Mouse (Mus musculus): ENCODE results near the gene Angptl1.

Gene Angptl1

GRCm38 (mm10) chr1:156838177-156838576 is at the start of gene Angptl1:
Gene Angptl1 (plus strand): TSS chr1:156838562.
- no peak for DNase-seq

- no peak for DNase-seq
Measured at GRCm38 (mm10) chr1:156789844-156790490, 48.4 kb upstream of the Angptl1 start.

- DNase-seq, result no peak
Measured at GRCm38 (mm10) chr1:156796251-156796650, 42.1 kb upstream of the Angptl1 start.

- no peak for DNase-seq
Measured at GRCm38 (mm10) chr1:156801276-156801675, 37.1 kb upstream of the Angptl1 start.

GRCm38 (mm10) chr1:156808332-156808731 is 30.0 kb upstream of the Angptl1 start:
- DNase-seq, result peak; percentile 10

GRCm38 (mm10) chr1:156811928-156812327 is 26.4 kb upstream of the Angptl1 start:
- no peak for DNase-seq

- DNase-seq, result no peak
Measured at GRCm38 (mm10) chr1:156812716-156813115, 25.6 kb upstream of the Angptl1 start.

- no peak for DNase-seq
Measured at GRCm38 (mm10) chr1:156813485-156813884, 24.9 kb upstream of the Angptl1 start.

- no peak for DNase-seq
Measured at GRCm38 (mm10) chr1:156819236-156819635, 19.1 kb upstream of the Angptl1 start.

GRCm38 (mm10) chr1:156838695-156839094 is 333 bp downstream of the Angptl1 start:
- peak; percentile 26 for DNase-seq

GRCm38 (mm10) chr1:156841625-156842339 is 3.4 kb downstream of the Angptl1 start:
- DNase-seq, result peak; percentile 20

- no peak for DNase-seq
Measured at GRCm38 (mm10) chr1:156847098-156847497, 8.7 kb downstream of the Angptl1 start.

- DNase-seq, result no peak
Measured at GRCm38 (mm10) chr1:156852409-156852808, 14.0 kb downstream of the Angptl1 start.

- DNase-seq, result no peak
Measured at GRCm38 (mm10) chr1:156852872-156853271, 14.5 kb downstream of the Angptl1 start.

- no peak for DNase-seq
Measured at GRCm38 (mm10) chr1:156854558-156854957, 16.2 kb downstream of the Angptl1 start.

- DNase-seq, result no peak
Measured at GRCm38 (mm10) chr1:156856666-156857065, 18.3 kb downstream of the Angptl1 start.

GRCm38 (mm10) chr1:156859156-156859555 is 20.8 kb downstream of the Angptl1 start:
- no peak for DNase-seq

GRCm38 (mm10) chr1:156859711-156860250 is 21.4 kb downstream of the Angptl1 start:
- no peak for DNase-seq

- DNase-seq, result no peak
Measured at GRCm38 (mm10) chr1:156860266-156860665, 21.9 kb downstream of the Angptl1 start.

GRCm38 (mm10) chr1:156861475-156862043 is 23.2 kb downstream of the Angptl1 start:
- no peak for DNase-seq

GRCm38 (mm10) chr1:156863726-156864125 is 25.4 kb downstream of the Angptl1 start:
- DNase-seq, result no peak

GRCm38 (mm10) chr1:156864240-156864639 is 25.9 kb downstream of the Angptl1 start:
- no peak for DNase-seq

GRCm38 (mm10) chr1:156870028-156870427 is 31.7 kb downstream of the Angptl1 start:
- no peak for DNase-seq

- no peak for DNase-seq
Measured at GRCm38 (mm10) chr1:156870616-156871015, 32.3 kb downstream of the Angptl1 start.
